Mouse (Mus musculus) layer of hippocampus, adult 11-12 months (tissue): ENCODE results near the gene Gstm6.
A peak's percentile ranks its signal among the peaks of the same experiment; 100 is the strongest.
"Not testable (repeated sequence)": the region's sequence is repeated elsewhere in the genome, so short reads cannot be mapped to it uniquely, and the experiment has no call there.

Source experiments
- DNase-seq: peaks from one replicate; pipeline ENCODE4 v3.0.0; 2022; ENCODE audit warnings: low spot score

Gstm6 gene

DNA sequence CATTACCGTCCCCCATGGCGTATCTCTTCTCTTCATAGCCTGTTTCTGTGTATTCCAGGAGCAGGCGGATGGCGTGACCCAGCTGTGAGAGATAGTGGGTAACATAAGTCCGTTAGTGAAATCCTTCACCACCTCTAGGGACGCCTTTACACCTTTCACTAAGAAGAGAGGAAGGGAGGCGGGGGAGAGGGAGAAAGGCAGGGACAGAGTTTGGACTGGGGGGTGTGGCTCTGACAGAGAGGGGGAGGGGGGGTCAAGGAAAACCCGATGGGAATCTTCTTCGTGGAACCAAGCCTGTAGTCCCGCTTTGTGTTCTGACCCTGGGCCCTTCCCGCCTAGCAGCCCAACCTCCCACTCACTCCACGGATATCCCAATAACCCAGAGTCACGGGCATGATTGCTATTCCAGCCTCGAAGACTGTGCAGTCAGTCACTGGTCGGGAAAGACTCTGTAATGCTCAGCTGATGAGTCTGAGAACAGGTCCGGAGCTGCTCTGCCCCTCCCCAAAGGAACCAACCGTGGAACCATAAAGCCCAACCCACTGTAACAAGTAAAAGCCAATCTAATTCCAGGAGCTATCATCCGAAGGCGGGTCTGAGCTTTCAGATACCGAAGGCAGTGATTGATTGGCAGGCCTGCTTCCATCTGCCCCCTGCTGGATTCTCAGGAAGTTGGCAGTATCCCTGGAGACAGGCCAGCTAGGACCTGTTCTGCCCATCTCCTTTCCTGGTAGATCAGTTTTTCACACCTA is at the start of gene Gstm6:
Gene Gstm6, minus strand, starts transcription at position 511 of the 752 bp plus-strand sequence.
- DNase-seq = peak; percentile 67

DNA sequence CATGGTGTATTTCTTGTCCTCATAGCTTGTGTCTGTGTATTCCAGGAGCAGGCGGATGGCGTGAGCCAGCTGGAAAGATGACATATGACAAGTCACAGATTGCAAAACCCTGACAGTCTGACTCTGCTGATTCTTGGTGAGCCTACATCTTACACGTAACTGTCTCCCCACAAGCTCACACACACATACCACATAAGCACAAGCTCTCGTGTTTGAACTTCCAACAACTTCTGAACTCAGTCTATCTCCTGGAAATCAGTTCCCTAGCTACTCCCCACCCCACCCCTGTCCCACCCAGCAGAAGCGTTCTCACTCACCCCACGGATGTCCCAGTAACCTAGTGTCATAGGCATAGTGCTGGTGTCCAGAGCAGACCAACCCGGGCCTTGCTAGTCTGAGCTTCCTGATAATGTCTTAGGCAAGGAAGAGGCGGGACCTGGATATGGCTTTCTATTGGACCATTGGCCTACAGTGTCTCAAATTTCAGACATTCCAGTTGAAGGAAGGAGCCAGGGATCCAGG is 42.6 kb upstream of the Gstm6 start, which contains the start of gene Gstm2:
Gene Gstm2, minus strand, starts transcription at position 413 of the 522 bp plus-strand sequence.
- DNase-seq = no peak

- DNase-seq = not testable (repeated sequence)
Measured at GRCm38 (mm10) chr3:107985141-107985540, 41.6 kb upstream of the Gstm6 start.

GRCm38 (mm10) chr3:107984471-107984870 is 40.9 kb upstream of the Gstm6 start:
- DNase-seq = no peak

- no peak for DNase-seq
Measured at GRCm38 (mm10) chr3:107983771-107984170, 40.2 kb upstream of the Gstm6 start.

DNA sequence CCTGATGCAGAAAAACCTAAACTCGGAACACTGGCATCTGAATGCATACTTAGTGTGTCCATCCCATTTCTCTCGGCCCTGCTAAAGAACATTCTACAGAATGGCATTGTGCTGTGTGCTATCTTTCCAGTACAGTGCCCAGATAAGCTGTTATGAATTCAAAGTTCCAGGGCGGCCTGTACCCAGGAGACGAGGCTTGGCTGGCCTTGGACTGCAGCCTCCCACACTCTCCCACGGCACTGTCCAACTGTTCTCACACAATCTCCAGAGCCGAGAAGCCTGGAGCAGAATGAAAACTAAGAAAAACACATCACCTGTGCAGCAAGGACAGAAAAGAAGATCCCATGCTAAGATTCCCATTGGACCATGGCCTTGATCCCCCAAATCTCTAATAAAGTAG is 39.2 kb upstream of the Gstm6 start:
- DNase-seq = no peak

GRCm38 (mm10) chr3:107981261-107981660 is 37.7 kb upstream of the Gstm6 start:
- no peak for DNase-seq

GRCm38 (mm10) chr3:107977691-107978090 is 34.1 kb upstream of the Gstm6 start:
- DNase-seq = no peak

GRCm38 (mm10) chr3:107974237-107974636 is 30.7 kb upstream of the Gstm6 start:
- no peak for DNase-seq

- DNase-seq = no peak
Measured at GRCm38 (mm10) chr3:107972070-107972469, 28.5 kb upstream of the Gstm6 start.

DNA sequence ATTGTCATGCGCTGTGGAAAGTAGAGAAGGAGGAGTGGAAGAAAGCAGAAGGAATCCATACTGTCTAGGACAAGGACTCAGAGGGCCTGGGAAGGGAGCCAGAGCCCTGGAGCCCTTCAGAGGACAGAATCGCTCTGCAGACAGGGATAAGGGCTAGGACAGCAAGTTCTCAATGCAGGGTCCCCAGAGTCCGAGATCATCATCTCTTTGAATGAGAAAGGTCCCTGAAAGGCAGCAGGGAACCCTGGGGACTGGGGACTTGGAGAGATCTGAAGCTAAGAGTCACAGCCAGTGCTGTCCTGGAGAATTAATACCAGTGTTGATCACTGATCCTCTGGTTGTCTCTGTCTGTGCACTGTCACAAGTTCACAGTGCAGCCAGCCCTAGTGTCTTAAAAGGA is 27.6 kb upstream of the Gstm6 start:
- not testable (repeated sequence) for DNase-seq

DNA sequence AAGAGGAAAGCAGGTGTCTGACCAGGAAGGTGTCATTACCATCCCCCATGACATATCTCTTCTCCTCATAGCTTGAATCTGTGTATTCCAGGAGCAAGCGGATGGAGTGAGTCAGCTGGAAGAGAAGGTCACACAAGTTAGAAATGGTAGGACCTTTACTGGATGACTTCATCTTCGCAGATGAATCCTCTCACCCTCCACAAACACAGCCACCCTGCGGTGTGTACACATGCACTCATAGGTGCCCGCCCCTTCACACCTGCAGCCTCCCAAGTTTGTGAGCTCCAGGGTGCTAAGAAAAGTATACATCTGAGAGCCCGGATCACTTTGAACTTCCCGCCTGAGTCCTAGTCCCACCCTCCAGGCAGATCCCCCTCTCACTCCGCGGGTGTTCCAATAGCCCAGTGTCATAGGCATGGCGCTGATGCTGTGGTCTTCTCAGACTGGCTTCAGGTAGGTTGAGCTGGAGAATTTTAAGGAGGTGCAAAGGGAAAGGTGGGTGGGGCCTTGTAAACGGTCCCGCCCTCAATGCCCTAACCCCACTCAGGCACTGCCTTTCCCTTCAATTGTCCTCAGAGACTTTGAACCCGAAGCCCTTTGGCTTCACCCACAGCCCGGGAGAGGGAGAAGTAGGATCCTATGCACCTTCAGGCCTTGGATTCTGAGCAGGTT is 25.3 kb upstream of the Gstm6 start, which contains the start of gene Gstm3:
Gene Gstm3, minus strand, starts transcription at position 560 of the 672 bp plus-strand sequence.
- no peak for DNase-seq

- no peak for DNase-seq
Measured at GRCm38 (mm10) chr3:107966631-107967030, 23.1 kb upstream of the Gstm6 start.

DNA sequence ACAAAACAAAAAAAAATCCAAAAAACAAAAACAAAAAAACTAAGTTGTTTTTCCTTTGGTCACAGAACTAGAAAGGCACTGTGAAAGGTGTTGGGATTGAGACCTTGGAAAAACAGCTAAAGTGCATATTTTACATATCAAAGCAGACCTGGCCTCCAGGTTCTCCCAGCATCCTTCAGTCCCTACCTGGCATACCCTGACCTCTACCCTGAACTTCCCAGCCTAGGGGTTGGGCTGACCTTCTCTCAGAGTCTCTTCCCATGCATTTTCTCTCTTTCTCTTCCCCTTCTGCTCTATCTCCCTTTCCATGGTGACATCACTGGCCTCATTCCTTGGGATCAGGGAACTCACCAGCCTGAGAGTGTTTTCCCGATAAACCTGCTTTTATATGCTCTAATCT is 22.0 kb upstream of the Gstm6 start:
- DNase-seq = no peak

GRCm38 (mm10) chr3:107964656-107965308 is 21.2 kb upstream of the Gstm6 start:
- no peak for DNase-seq

DNA sequence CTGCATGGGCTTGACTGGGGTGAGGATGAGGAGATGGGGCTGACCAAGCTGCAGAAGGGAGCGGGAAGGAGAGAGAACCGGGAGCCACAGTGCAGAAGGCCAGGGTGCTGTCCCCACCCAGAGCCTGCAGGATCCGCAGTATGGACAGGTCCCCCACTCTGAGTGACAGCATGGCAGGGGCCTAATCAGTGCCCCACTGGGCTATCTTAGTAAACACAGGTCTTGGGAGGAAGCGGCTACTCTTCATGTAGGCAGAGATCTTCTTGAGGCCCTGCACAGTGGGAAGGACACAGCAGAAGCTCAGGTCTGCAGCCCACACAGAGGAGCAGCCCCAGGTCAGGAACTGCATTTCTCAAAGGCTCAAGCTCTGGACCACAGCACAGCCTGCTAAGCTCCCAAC is 20.5 kb upstream of the Gstm6 start:
- DNase-seq = no peak

DNA sequence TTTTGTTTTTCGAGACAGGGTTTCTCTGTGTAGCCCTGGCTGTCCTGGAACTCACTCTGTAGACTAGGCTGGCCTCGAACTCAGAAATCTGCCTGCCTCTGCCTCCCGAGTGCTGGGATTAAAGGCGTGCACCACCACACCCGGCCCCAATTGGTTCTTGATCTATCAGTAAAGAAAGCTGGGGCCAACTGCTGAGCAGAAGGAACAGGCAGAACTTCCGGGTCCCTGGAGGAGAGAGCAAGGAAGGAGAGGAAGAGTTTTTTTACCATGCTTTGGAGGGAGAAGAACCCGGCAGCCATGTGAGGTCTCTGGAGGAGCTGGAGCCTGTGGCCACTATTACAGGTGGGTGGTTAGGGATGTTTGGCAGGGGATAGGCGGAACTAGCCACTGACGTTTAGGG is 11.7 kb upstream of the Gstm6 start:
- DNase-seq = not testable (repeated sequence)

- DNase-seq = no peak
Measured at GRCm38 (mm10) chr3:107953906-107954305, 10.4 kb upstream of the Gstm6 start.

- DNase-seq = peak; percentile 75
Measured at GRCm38 (mm10) chr3:107953328-107953755, 9.8 kb upstream of the Gstm6 start.

DNA sequence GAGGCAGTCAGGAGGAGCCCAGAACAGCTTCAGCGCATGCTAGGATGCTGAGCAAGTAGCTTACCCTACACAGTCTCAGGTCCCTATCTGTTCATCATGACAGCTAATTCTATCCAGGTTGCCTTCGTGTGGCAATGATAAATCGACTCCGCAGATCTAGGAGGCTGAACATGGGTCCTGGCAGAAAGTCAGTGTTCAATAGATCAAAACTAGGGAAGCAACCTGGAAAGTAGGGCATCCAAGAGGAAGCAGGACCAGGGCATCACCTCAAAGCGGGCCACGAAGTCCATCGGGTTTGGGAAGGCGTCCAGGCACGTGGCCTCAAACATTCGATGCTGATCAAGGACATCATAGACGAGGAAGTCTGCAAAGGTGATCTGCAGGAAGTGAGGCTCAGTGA is 7.0 kb upstream of the Gstm6 start:
- no peak for DNase-seq

DNA sequence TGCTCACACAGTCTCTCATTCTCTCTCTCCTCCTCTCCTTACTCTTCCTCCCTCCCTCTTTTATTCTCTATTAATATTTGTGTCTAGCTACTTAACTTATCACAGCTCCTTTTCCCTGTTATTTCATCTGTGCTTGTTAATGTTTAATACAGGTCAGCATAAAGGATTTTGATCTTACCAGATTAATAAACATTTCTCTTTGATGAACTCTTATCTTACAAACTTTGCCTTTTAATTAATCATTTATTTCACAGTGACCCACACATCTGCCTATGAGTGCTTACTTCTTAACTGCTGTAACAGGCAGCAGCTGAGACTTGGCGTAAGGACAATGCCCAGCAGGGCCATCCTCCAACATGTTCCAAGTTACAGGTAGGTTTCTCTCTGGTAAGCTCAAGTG is 5.9 kb upstream of the Gstm6 start:
- DNase-seq = not testable (repeated sequence)

DNA sequence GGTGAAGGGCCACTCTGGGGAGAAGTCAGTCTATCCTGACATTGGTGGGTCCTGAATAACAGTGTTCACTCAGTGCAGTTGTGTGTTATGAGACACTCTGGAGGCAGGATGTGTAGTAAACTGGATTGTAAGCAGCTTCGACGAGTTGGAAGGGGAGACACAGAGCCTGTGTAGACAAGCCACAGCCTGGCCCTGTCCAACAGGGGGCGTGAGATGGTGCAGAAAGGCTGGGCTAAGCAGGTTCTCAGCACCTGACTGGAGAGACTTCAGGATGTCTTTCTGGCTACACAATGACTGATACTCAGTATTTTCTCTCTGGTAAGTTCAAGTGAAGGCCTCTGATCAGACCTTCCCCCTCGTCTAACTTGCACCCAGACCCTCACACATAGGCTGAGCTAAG is 2.2 kb upstream of the Gstm6 start:
- no peak for DNase-seq

DNA sequence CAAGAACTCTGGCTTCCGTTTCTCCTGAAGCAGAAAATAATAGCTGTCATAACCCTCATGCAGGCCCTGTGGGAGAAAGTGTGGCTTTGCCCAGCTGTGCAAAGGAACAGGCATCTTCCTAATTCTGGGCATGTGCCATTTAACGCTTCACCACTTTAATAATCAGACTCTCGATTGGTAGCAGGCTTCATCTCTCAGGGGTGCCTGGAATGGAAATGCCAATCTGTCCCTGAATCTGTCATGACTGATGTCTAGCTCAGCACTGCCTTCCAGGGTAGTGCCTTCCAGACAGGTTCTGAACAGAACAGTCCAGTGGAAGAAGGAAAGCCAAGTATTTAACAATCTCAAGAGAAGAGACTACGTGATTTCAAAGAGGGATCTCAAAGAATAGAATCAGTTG is 2.3 kb downstream of the Gstm6 start:
- peak; percentile 28 for DNase-seq
